Mouse (Mus musculus) hindbrain, embryonic 11.5 days (tissue): Measurements from ENCODE around the gene Tbx10. TPM values are rescaled to one million over a fixed set of nuclear protein-coding genes. Genes with fewer than 3 reads are reported as not detected.

Experiments
- ATAC-seq: fragments of 200-750 bp; cut with Nextera tagmentation; 2 replicates; pipeline ENCODE4 v1.8.0; 2017; ENCODE audit warnings: mild to moderate bottlenecking, moderate TSS enrichment, moderate library complexity; ENCODE audit not compliant: low FRiP score
- DNase-seq: peaks from one replicate; pipeline ENCODE4 v3.0.0-alpha.2; 2015; ENCODE audit warnings: low spot score
- H3K27ac ChIP-seq: fragments of 300-500 bp; sonication (generic); 2 replicates; pipeline ENCODE4 v1.5.1; 2014; ENCODE audit warnings: mild to moderate bottlenecking, low read depth, low read length
- H3K27me3 ChIP-seq: fragments of 300-500 bp; sonication (generic); 2 replicates; pipeline ENCODE4 v1.6.1; 2014; ENCODE audit warnings: mild to moderate bottlenecking, low read length, moderate library complexity, mixed read lengths; ENCODE audit not compliant: control insufficient read depth, insufficient read depth
- H3K36me3 ChIP-seq: fragments of 300-500 bp; sonication (generic); 2 replicates; pipeline ENCODE4 v1.6.1; 2014; ENCODE audit warnings: mild to moderate bottlenecking, low read length, moderate library complexity, mixed read lengths; ENCODE audit not compliant: control insufficient read depth, insufficient read depth
- H3K4me1 ChIP-seq: fragments of 300-500 bp; sonication (generic); replicated peaks from 2 replicates; pipeline ENCODE4 v1.6.1; 2014; ENCODE audit warnings: low read length, mixed read lengths; ENCODE audit not compliant: control insufficient read depth, insufficient read depth
- H3K4me2 ChIP-seq: fragments of 300-500 bp; sonication (generic); replicated peaks from 2 replicates; pipeline ENCODE4 v1.6.1; 2014; ENCODE audit warnings: mild to moderate bottlenecking, low read depth, low read length
- H3K4me3 ChIP-seq: fragments of 300-500 bp; sonication (generic); 2 replicates; pipeline ENCODE4 v1.5.1; 2014; ENCODE audit warnings: low read depth, low read length
- H3K9ac ChIP-seq: fragments of 300-500 bp; sonication (generic); 2 replicates; pipeline ENCODE4 v1.6.1; 2014; ENCODE audit warnings: low read depth, low read length
- H3K9me3 ChIP-seq: fragments of 300-500 bp; sonication (generic); 2 replicates; pipeline ENCODE4 v1.6.1; 2016; ENCODE audit warnings: low read length; ENCODE audit not compliant: control insufficient read depth
- WGBS: fragments of 180-500 bp; shearing (Covaris S2); extraction: QIAGEN DNeasy Blood & Tissue Kit; methylation state at CpG from one replicate; pipeline ENCODE4 v1.1.7; 2014; 5-methylcytosine and 5-hydroxymethylcytosine counted together
- polyA plus RNA-seq: library from polyadenylated mRNA; unstranded; fragments of >200 nt; fragmentation: Nextera tagmentation; extraction: Ambion mirVana; gene quantifications from 2 replicates; pipeline ENCODE4 v1.2.1, GENCODE M21; 2014

Gene Tbx10
- polyA plus RNA-seq, 1 experiment from 2014 or later = 2.3 TPM

DNA sequence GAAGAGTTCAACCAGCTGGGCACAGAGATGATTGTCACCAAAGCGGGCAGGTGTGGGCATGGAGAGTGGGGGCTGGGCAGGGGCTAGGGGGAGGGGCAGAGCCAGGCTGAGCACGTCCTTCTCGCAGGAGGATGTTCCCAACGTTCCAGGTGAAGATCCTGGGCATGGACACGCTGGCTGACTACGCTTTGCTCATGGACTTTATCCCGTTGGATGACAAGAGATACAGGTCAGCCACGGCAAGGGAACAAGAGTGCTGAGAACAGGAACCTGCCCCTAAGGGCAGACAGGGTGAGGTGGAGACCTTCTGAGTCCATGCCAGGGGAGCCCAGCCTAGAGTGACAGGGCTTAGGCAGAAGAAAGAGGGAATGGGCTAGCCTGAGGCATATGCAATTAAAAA, 4.2 kb downstream of the Tbx10 start:
- DNase-seq (no peak), ATAC-seq (no peak)
- no peak overlapping the region for H3K4me3 ChIP-seq
- H3K9me3 ChIP-seq = no peaks in the 10 kb centered on the region
- 84% methylated on average over 8 of the region's 8 CpGs for WGBS
- no peak overlapping the region for H3K27ac ChIP-seq
- H3K27me3 ChIP-seq = no peaks in the 10 kb centered on the region
- no peaks in the 10 kb centered on the region for H3K36me3 ChIP-seq
- H3K4me2 ChIP-seq = no peak overlapping the region
- peaks cover 3% of the 10 kb centered on the region for H3K4me1 ChIP-seq
- no peak overlapping the region for H3K9ac ChIP-seq

DNA sequence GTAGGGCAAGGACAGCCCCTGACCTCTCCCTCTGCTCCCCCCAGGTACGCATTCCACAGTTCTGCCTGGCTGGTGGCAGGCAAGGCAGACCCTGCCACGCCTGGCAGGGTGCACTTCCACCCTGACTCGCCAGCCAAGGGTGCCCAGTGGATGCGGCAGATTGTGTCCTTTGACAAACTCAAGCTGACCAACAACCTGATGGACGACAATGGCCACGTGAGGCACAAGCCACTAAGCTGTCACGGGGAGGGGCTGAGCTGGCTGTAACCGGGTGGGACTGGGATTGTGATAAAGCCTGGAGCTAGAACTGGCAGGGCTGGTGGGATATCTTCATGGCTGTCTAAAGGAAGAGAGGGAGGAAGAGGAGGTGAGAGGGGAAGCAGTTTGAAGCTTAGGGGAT, 4.7 kb downstream of the Tbx10 start:
- H3K27me3 ChIP-seq = no peaks in the 10 kb centered on the region
- H3K4me2 ChIP-seq = no peak overlapping the region
- DNase-seq = no peak
- peaks cover 3% of the 10 kb centered on the region for H3K4me1 ChIP-seq
- ATAC-seq = no peak
- no peak overlapping the region for H3K4me3 ChIP-seq
- H3K9me3 ChIP-seq = no peaks in the 10 kb centered on the region
- no peaks in the 10 kb centered on the region for H3K36me3 ChIP-seq
- no peak overlapping the region for H3K27ac ChIP-seq
- 73% methylated on average over 8 of the region's 8 CpGs for WGBS
- H3K9ac ChIP-seq = no peak overlapping the region

DNA sequence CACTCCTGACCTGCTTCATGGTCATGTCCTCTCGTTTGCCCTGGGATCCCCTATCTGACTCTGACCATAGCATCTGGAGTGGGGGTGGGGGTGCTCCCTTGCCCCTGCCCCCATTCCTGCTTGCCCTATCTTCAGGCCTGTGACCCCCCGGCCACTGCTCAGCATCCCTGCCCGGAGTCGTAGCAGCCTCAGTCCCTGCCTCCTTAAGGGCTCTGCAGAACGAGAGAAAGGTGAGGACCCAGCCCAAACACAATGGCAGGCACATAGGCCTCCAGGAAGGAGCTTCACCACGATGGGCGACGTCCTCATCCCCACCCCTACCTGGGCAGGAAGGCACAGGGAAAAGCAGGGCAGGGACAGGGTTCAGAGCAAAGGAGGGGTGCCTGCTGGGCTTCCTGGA, 5.8 kb downstream of the Tbx10 start:
- no peaks in the 10 kb centered on the region for H3K36me3 ChIP-seq
- DNase-seq (no peak), ATAC-seq (no peak)
- H3K9me3 ChIP-seq = no peaks in the 10 kb centered on the region
- H3K4me1 ChIP-seq = peaks cover 3% of the 10 kb centered on the region
- H3K27me3 ChIP-seq = no peaks in the 10 kb centered on the region
- H3K9ac ChIP-seq = no peak overlapping the region
- no peak overlapping the region for H3K4me3 ChIP-seq
- 73% methylated on average over 8 of the region's 8 CpGs for WGBS
- H3K27ac ChIP-seq = no peak overlapping the region
- no peak overlapping the region for H3K4me2 ChIP-seq

DNA sequence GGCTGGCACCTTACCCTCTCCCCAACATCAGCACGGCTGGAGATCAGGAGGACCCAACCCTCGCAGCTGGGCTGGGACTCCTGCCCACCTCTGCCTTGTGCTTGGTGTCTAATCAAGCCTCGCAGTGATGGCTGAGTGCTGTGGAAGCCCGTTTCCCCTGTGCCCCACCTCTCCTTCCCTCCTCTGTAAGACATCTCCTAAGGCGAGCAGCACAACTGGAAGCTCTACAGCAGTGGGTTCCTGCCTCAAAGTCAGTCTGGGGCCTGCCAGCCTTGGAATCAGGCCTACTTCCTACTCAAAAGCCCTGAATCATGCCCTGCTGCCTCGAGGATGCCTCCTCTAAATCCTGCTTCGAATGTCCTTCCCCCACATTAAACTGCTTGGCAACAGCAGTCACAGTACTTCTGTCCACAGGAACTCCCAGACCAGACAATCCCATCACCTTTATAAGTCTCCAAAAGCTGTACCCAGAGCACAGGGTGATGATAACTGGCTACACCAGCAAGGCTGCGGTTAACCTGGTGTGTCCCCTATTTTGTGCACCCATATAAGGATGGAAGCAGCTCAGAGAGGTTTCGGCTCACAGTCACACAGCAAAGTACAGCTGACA, 6.7 kb downstream of the Tbx10 start:
- ATAC-seq = no peak
- Histone ChIP-seq H3K36me3 (no peaks in the 10 kb centered on the region), H3K27me3 (no peaks in the 10 kb centered on the region), H3K9ac (no peak overlapping the region; the same call in 1 of the 2 replicates), H3K4me1 (peaks cover 3% of the 10 kb centered on the region), H3K4me2 (no peak overlapping the region), H3K4me3 (no peak overlapping the region; the same call in 1 of the 2 replicates), H3K9me3 (no peaks in the 10 kb centered on the region), H3K27ac (no peak overlapping the region)
- WGBS = 88% methylated on average over 9 of the region's 9 CpGs
- DNase-seq = no peak

DNA sequence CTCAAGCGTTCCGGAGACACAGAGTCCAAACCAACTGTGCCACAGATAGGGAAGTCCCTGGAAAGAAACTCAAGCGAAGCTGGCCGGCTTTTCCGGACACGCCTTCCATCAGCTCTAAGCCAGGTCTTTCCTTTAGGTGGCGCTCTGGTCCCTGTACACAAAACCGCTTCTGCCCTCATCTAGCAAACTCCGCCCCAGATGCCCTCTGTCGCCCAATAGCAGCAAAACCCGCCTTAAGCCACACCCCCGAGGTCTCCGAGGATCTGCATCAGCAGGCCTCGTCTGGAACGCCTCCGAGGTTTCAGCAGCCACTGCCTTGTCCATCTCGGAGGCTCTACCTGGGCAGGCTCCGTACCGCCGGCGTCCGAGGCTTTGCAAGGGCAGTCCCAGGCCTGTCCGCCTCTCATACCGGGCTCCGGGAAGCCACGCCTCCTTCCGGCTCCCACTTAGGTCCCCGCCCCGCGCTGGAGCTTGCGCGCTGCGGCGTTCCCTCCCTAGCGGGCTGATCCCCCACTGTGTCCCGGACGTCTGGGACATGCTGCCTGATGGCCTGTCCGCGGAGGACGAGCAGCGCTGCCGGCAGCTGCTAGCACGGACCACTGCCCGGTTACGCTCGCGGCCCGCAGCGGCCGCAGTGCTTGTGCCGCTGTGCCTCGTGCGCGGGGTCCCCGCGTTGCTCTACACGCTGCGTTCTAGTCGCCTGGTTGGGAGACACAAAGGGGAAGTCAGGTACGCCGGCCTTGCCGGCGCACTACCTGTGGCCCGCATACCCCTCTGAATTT, 7.8 kb downstream of the Tbx10 start, which contains the start of the genes Nudt8 and Gm49405:
Nudt8 (plus strand) TSS at position 462 of the 782 bp plus-strand sequence.
Gm49405 (plus strand) TSS at position 508 of the 782 bp plus-strand sequence.
- Histone ChIP-seq H3K27ac (peak within 1 kb of the TSS; percentile 94), H3K9me3 (no peaks in the 10 kb centered on the region), H3K27me3 (no peaks in the 10 kb centered on the region), H3K4me1 (peaks cover 3% of the 10 kb centered on the region), H3K4me2 (peak within 1 kb of the TSS; percentile 94), H3K36me3 (no peaks in the 10 kb centered on the region), H3K9ac (peak within 1 kb of the TSS; percentile 76), H3K4me3 (peak within 1 kb of the TSS; percentile 62)
- DNase-seq (peak; percentile 96), ATAC-seq (peak; percentile 92)
- under 1% methylated on average over 64 of the region's 64 CpGs for WGBS

DNA sequence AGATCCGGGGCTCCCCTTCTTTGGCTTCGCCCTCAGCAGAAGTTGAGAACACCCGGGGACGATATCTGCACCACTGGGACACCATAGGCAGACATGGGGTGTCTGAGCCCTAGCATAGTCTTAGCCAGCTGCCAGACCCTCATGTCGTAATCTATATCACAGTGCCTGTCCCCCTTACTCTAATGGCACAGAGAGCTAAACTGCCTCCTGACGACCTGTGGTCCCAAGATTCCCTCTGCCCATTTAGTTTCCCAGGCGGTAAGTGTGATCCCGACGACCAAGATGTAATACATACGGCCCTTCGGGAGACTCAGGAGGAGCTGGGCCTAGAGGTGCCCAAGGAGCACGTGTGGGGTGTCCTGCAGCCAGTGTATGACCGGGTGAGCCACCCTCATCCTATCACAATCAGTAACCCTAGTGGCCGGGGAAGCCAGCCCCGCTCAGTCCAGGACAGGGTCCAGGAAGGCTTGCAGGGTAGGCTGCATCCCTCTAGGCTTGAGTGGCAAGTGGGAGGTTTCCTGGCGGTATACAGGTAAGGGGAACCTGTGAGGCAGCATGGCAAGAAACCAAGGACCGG, 8.5 kb downstream of the Tbx10 start:
- Histone ChIP-seq H3K36me3 (no peaks in the 10 kb centered on the region), H3K27ac (peak overlapping the region; percentile 94), H3K4me2 (peak overlapping the region; percentile 94), H3K4me3 (peak overlapping the region; percentile 62), H3K4me1 (peaks cover 3% of the 10 kb centered on the region), H3K27me3 (no peaks in the 10 kb centered on the region), H3K9ac (peak overlapping the region; percentile 76), H3K9me3 (no peaks in the 10 kb centered on the region)
- WGBS = 22% methylated on average over 17 of the region's 17 CpGs
- peak; percentile 29 for DNase-seq
- no peak for ATAC-seq

DNA sequence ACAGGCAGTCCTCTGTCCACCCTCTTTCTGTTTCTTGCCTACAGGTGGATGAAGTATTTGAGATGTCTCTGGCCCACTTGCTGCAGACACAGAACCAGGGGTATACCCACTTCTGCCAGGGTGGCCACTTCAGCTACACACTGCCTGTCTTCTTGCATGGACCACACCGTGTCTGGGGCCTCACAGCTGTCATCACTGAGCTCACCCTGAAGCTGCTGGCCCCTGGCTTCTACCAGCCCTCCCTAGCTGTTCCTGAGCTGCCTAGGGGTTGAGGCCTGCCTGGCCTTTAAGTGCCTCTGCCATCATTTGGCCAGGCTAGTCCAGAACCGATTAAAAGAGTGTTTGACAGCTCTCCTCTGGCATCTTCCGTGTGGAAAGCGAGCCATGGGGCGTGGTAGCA, 9.2 kb downstream of the Tbx10 start:
- H3K36me3 ChIP-seq = no peaks in the 10 kb centered on the region
- no peaks in the 10 kb centered on the region for H3K27me3 ChIP-seq
- WGBS = 90% methylated on average over 5 of the region's 5 CpGs
- H3K9ac ChIP-seq = no peak overlapping the region; the same call in 1 of the 2 replicates
- DNase-seq (no peak), ATAC-seq (no peak)
- no peak overlapping the region for H3K4me2 ChIP-seq
- peaks cover 3% of the 10 kb centered on the region for H3K4me1 ChIP-seq
- H3K9me3 ChIP-seq = no peaks in the 10 kb centered on the region
- H3K4me3 ChIP-seq = no peak overlapping the region
- no peak overlapping the region for H3K27ac ChIP-seq

DNA sequence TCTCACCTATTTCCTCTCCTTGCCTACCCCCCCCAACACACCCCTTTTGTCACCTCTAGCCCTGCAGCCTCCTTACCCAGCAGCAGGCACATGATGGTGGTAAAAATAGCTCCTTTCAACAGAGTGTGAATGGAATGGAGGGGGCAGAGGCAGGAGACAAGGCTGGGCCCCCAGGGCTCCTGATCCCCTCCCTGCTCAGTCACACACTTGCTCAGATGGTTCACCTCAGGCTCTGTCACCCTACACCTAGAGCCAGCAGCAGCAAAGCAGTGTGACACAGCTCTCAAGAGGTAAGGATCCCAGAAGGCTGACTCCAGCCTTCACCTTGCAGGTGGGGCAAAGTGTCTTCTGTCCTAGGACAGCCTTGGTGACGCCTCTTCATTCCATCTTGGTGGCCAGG, 10.6 kb downstream of the Tbx10 start, which contains the start of gene Doc2g:
Doc2g (plus strand) TSS at position 202 of the 400 bp plus-strand sequence.
- ATAC-seq (no peak), DNase-seq (no peak)
- Histone ChIP-seq H3K4me3 (no peak within 1 kb of the TSS), H3K27ac (no peak within 1 kb of the TSS), H3K4me1 (peaks cover 3% of the 10 kb centered on the region), H3K9me3 (no peaks in the 10 kb centered on the region), H3K4me2 (no peak within 1 kb of the TSS), H3K36me3 (no peaks in the 10 kb centered on the region), H3K9ac (no peak within 1 kb of the TSS), H3K27me3 (no peaks in the 10 kb centered on the region)
- 71% methylated on average over 1 of the region's 1 CpGs for WGBS
